Mouse (Mus musculus): ENCODE measurements at regions not wholly inside any gene's neighbourhood (a gene's known extent, or its start where the extent isn't known, plus 50 kb on each side); places are given as distances from the start of the nearest gene placed in this dataset.

DNA sequence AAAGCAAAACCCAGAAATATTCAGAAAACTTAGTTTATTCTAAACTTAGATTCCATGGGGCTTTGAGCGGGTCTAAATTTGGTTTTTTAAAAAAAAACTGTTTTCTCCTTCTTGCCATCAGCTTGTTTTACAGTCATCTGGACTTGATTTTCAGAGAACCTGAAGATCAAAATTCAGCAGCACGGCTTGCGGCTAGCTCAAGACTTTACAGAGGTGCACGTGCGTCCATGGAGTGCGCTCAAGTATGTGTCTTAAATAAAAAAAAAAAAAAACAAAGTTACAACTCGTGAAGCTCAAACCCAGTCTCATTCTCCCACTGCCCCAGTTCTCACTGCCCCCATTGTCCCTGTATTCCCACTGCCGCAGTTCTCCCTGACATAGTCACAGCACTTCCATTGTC is 180.5 kb upstream of the L3mbtl3 start:
- DNase-seq (ENCODE audit: low read depth, low spot score) = no peak
- no peaks in the 10 kb centered on the region for H3K9me3 ChIP-seq (replicated peaks; ENCODE audit: insufficient read depth, low read length)
- no peak for TF ChIP-seq MEF2A (IDR thresholded peaks at IDR 0.05; ENCODE audit: extremely low read depth, insufficient replicate concordance, low read depth, low read length, poor library complexity, severe bottlenecking)
- TF ChIP-seq POLR2AphosphoS5 (IDR thresholded peaks at IDR 0.05; ENCODE audit: borderline replicate concordance, low read depth, low read length) = no peak
- TF ChIP-seq CHD2 (IDR thresholded peaks at IDR 0.05; ENCODE audit: low read length) = no peak
- TF ChIP-seq NRF1 (IDR thresholded peaks at IDR 0.05; ENCODE audit: insufficient read depth, low read depth, low read length, poor library complexity, severe bottlenecking) = no peak
- no peak for TF ChIP-seq JUND (IDR thresholded peaks at IDR 0.05; ENCODE audit: low read depth, low read length)
- no peak for TF ChIP-seq KAT2A (conservative IDR thresholded peaks at IDR 0.05; ENCODE audit: low read depth, low read length)
- TF ChIP-seq SMC3 (IDR thresholded peaks at IDR 0.05; ENCODE audit: low read depth, low read length) = no peak
- TF ChIP-seq CTCF (IDR thresholded peaks at IDR 0.05 in 2 of 3, conservative IDR thresholded peaks at IDR 0.05 in 1 of 3; ENCODE audit: control insufficient read depth in 1 of 3, insufficient read depth in 1 of 3, low read depth in 2 of 3, low read length in 3 of 3, poor library complexity in 1 of 3, severe bottlenecking in 1 of 3) = no peak
- no peak for TF ChIP-seq TAL1 (IDR thresholded peaks at IDR 0.05; ENCODE audit: low read length)
- H3K36me3 ChIP-seq (ENCODE audit: control insufficient read depth in 1 of 2, insufficient read depth in 2 of 2, low read length in 2 of 2) = peaks cover 0 to 4% of the 10 kb centered on the region in 2 experiments; a peak in 2 of 4 replicates
- no peaks in the 10 kb centered on the region; a peak in 1 of 4 replicates for H3K27me3 ChIP-seq (ENCODE audit: control insufficient read depth in 1 of 2, insufficient read depth in 2 of 2, low read length in 2 of 2)
- H3K4me1 ChIP-seq (ENCODE audit: control insufficient read depth in 1 of 2, insufficient read depth in 2 of 2, low read length in 2 of 2) = no peaks in the 10 kb centered on the region
- no peak overlapping the region for H3K27ac ChIP-seq (ENCODE audit: control insufficient read depth, low read depth, low read length)
- H3K79me2 ChIP-seq (ENCODE audit: control insufficient read depth, insufficient read depth, low read length, poor library complexity) = no peaks in the 10 kb centered on the region
- H3K9ac ChIP-seq (ENCODE audit: control insufficient read depth, low read depth, low read length, poor library complexity, severe bottlenecking) = no peak overlapping the region
- H3K4me3 ChIP-seq (ENCODE audit: control insufficient read depth in 1 of 2, insufficient read depth in 1 of 2, low read depth in 2 of 2, low read length in 2 of 2) = no peak overlapping the region

- H3K4me3 ChIP-seq (ENCODE audit: control insufficient read depth in 1 of 2, insufficient read depth in 1 of 2, low read depth in 2 of 2, low read length in 2 of 2) = no peak overlapping the region
- H3K4me1 ChIP-seq (ENCODE audit: control insufficient read depth in 1 of 2, insufficient read depth in 2 of 2, low read length in 2 of 2) = peaks cover 0 to 1% of the 10 kb centered on the region in 2 experiments; a peak in 1 of 4 replicates
- H3K9ac ChIP-seq (ENCODE audit: control insufficient read depth, low read depth, low read length, poor library complexity, severe bottlenecking) = no peak overlapping the region
- no peaks in the 10 kb centered on the region; a peak in 1 of 4 replicates for H3K27me3 ChIP-seq (ENCODE audit: control insufficient read depth in 1 of 2, insufficient read depth in 2 of 2, low read length in 2 of 2)
- peaks cover 0 to 7% of the 10 kb centered on the region in 2 experiments; a peak in 2 of 4 replicates for H3K36me3 ChIP-seq (ENCODE audit: control insufficient read depth in 1 of 2, insufficient read depth in 2 of 2, low read length in 2 of 2)
- no peak overlapping the region for H3K27ac ChIP-seq (ENCODE audit: control insufficient read depth, low read depth, low read length)
- peak; percentile 44 for DNase-seq (ENCODE audit: low read depth, low spot score)
- no peaks in the 10 kb centered on the region for H3K9me3 ChIP-seq (replicated peaks; ENCODE audit: insufficient read depth, low read length)
- no peaks in the 10 kb centered on the region for H3K79me2 ChIP-seq (ENCODE audit: control insufficient read depth, insufficient read depth, low read length, poor library complexity)
- no peak for TF ChIP-seq ZMIZ1 (IDR thresholded peaks at IDR 0.05; ENCODE audit: low read depth, low read length)
- TF ChIP-seq POLR2AphosphoS5 (IDR thresholded peaks at IDR 0.05; ENCODE audit: borderline replicate concordance, low read depth, low read length) = no peak
- 0 out of 2 replicates have a peak, but pooled peaks have one; percentile 12 for TF ChIP-seq SMC3 (IDR thresholded peaks at IDR 0.05; ENCODE audit: low read depth, low read length)
- TF ChIP-seq TAL1 (IDR thresholded peaks at IDR 0.05; ENCODE audit: low read length) = no peak
- 0 out of 2 replicates have a peak, but pooled peaks have one; percentile 24 for TF ChIP-seq ETS1 (IDR thresholded peaks at IDR 0.05; ENCODE audit: low read depth, low read length)
- peak; percentile 26 to 41; a peak in 2 of 4 replicates for TF ChIP-seq EP300 (IDR thresholded peaks at IDR 0.05; ENCODE audit: low read depth in 1 of 2, low read length in 2 of 2)
- TF ChIP-seq ZC3H11A (IDR thresholded peaks at IDR 0.05; ENCODE audit: low read depth, low read length) = no peak
- TF ChIP-seq UBTF (IDR thresholded peaks at IDR 0.05; ENCODE audit: borderline replicate concordance, insufficient read depth, low read depth, low read length) = no peak
- TF ChIP-seq RCOR1 (IDR thresholded peaks at IDR 0.05; ENCODE audit: low read depth, low read length) = peak; percentile 60
- no peak for TF ChIP-seq NRF1 (IDR thresholded peaks at IDR 0.05; ENCODE audit: insufficient read depth, low read depth, low read length, poor library complexity, severe bottlenecking)
- TF ChIP-seq NELFE (IDR thresholded peaks at IDR 0.05; ENCODE audit: low read depth, low read length) = no peak
- peak in 1 of 3 experiments; percentile 8; a peak in 1 of 6 replicates for TF ChIP-seq CTCF (IDR thresholded peaks at IDR 0.05 in 2 of 3, conservative IDR thresholded peaks at IDR 0.05 in 1 of 3; ENCODE audit: control insufficient read depth in 1 of 3, insufficient read depth in 1 of 3, low read depth in 2 of 3, low read length in 3 of 3, poor library complexity in 1 of 3, severe bottlenecking in 1 of 3)
- no peak for TF ChIP-seq TCF12 (IDR thresholded peaks at IDR 0.05; ENCODE audit: low read depth, low read length)
- peak; percentile 7; the same call in 1 of the 2 replicates for TF ChIP-seq RAD21 (IDR thresholded peaks at IDR 0.05; ENCODE audit: low read depth, low read length)
Measured at GRCm38 (mm10) chr10:26558118-26558517, 182.3 kb upstream of the L3mbtl3 start.

Data from MEL (cell line).